Mouse (Mus musculus): ENCODE results near the gene Fibp.

Gene Fibp

GRCm38 (mm10) chr19:5475069-5475714 lies 14.8 kb downstream of the Fibp start:
- TF ChIP-seq NANOG (IDR thresholded peaks at IDR 0.05; ENCODE audit: borderline replicate concordance, low read length) = no peak
- TF ChIP-seq CTCF (conservative IDR thresholded peaks at IDR 0.05; ENCODE audit: low read length) = no peak
- Histone ChIP-seq H3K9me3 (ENCODE audit: low read length) (no peaks in the 10 kb centered on the region), H3K36me3 (ENCODE audit: insufficient read depth, low read length) (peaks cover 7% of the 10 kb centered on the region), H3K4me3 (replicated peaks; ENCODE audit: low read length) (peak overlapping the region; percentile 77), H3K27me3 (ENCODE audit: insufficient read depth, low read length) (peaks cover 33% of the 10 kb centered on the region), H3K4me1 (replicated peaks; ENCODE audit: low read depth, low read length) (peaks cover 38% of the 10 kb centered on the region)

- H3K36me3 ChIP-seq (ENCODE audit: insufficient read depth, low read length) = peaks cover 21% of the 10 kb centered on the region
- H3K4me1 ChIP-seq (replicated peaks; ENCODE audit: low read depth, low read length) = peaks cover 35% of the 10 kb centered on the region
- H3K27me3 ChIP-seq (ENCODE audit: insufficient read depth, low read length) = peaks cover 31% of the 10 kb centered on the region
- no peaks in the 10 kb centered on the region for H3K9me3 ChIP-seq (ENCODE audit: low read length)
- TF ChIP-seq NANOG (IDR thresholded peaks at IDR 0.05; ENCODE audit: borderline replicate concordance, low read length) = no peak
- no peak for TF ChIP-seq POU5F1 (IDR thresholded peaks at IDR 0.05; ENCODE audit: borderline replicate concordance, low read length)
- TF ChIP-seq CTCF (conservative IDR thresholded peaks at IDR 0.05; ENCODE audit: low read length) = no peak
- H3K4me3 ChIP-seq (replicated peaks; ENCODE audit: low read length) = no peak overlapping the region
These were observed 16.7 kb downstream of the Fibp start for GRCm38 (mm10) chr19:5477004-5477667.

GRCm38 (mm10) chr19:5477668-5478300 lies 17.4 kb downstream of the Fibp start:
- TF ChIP-seq POU5F1 (IDR thresholded peaks at IDR 0.05; ENCODE audit: borderline replicate concordance, low read length) (no peak), CTCF (conservative IDR thresholded peaks at IDR 0.05; ENCODE audit: low read length) (no peak), NANOG (IDR thresholded peaks at IDR 0.05; ENCODE audit: borderline replicate concordance, low read length) (no peak)
- peaks cover 27% of the 10 kb centered on the region for H3K36me3 ChIP-seq (ENCODE audit: insufficient read depth, low read length)
- H3K4me1 ChIP-seq (replicated peaks; ENCODE audit: low read depth, low read length) = peaks cover 39% of the 10 kb centered on the region
- H3K27me3 ChIP-seq (ENCODE audit: insufficient read depth, low read length) = peaks cover 31% of the 10 kb centered on the region
- H3K9me3 ChIP-seq (ENCODE audit: low read length) = no peaks in the 10 kb centered on the region
- H3K4me3 ChIP-seq (replicated peaks; ENCODE audit: low read length) = 0 out of 2 replicates have a peak overlapping the region, but pooled peaks have one; percentile 3

- TF ChIP-seq POU5F1 (IDR thresholded peaks at IDR 0.05; ENCODE audit: borderline replicate concordance, low read length) (no peak), NANOG (IDR thresholded peaks at IDR 0.05; ENCODE audit: borderline replicate concordance, low read length) (no peak), CTCF (conservative IDR thresholded peaks at IDR 0.05; ENCODE audit: low read length) (no peak)
- peaks cover 14% of the 10 kb centered on the region for H3K27me3 ChIP-seq (ENCODE audit: insufficient read depth, low read length)
- peaks cover 46% of the 10 kb centered on the region for H3K4me1 ChIP-seq (replicated peaks; ENCODE audit: low read depth, low read length)
- H3K4me3 ChIP-seq (replicated peaks; ENCODE audit: low read length) = no peak overlapping the region
- H3K9me3 ChIP-seq (ENCODE audit: low read length) = no peaks in the 10 kb centered on the region
- peaks cover 49% of the 10 kb centered on the region for H3K36me3 ChIP-seq (ENCODE audit: insufficient read depth, low read length)
These were observed 19.6 kb downstream of the Fibp start for GRCm38 (mm10) chr19:5480016-5480415.

- no peak for TF ChIP-seq NANOG (IDR thresholded peaks at IDR 0.05; ENCODE audit: borderline replicate concordance, low read length)
- TF ChIP-seq POU5F1 (IDR thresholded peaks at IDR 0.05; ENCODE audit: borderline replicate concordance, low read length) = no peak
- no peak for TF ChIP-seq CTCF (conservative IDR thresholded peaks at IDR 0.05; ENCODE audit: low read length)
- Histone ChIP-seq H3K27me3 (ENCODE audit: insufficient read depth, low read length) (0 out of 2 replicates have a peak, but pooled peaks cover 2% of the 10 kb centered on the region), H3K4me1 (replicated peaks; ENCODE audit: low read depth, low read length) (peaks cover 43% of the 10 kb centered on the region)
These were observed 21.0 kb downstream of the Fibp start for GRCm38 (mm10) chr19:5481398-5481797.

GRCm38 (mm10) chr19:5483386-5484359 lies 23.3 kb downstream of the Fibp start:
- no peak overlapping the region for H3K4me3 ChIP-seq (replicated peaks; ENCODE audit: low read length)

More at GRCm38 (mm10) chr19:5481398-5481797, 21.0 kb downstream of the Fibp start:
- H3K4me3 ChIP-seq (replicated peaks; ENCODE audit: low read length) = no peak overlapping the region
- no peaks in the 10 kb centered on the region for H3K9me3 ChIP-seq (ENCODE audit: low read length)
- peaks cover 63% of the 10 kb centered on the region for H3K36me3 ChIP-seq (ENCODE audit: insufficient read depth, low read length)

GRCm38 (mm10) chr19:5484496-5484895 lies 24.1 kb downstream of the Fibp start:
- Histone ChIP-seq H3K36me3 (ENCODE audit: insufficient read depth, low read length) (peaks cover 63% of the 10 kb centered on the region), H3K4me1 (replicated peaks; ENCODE audit: low read depth, low read length) (peaks cover 57% of the 10 kb centered on the region), H3K27me3 (ENCODE audit: insufficient read depth, low read length) (no peaks in the 10 kb centered on the region), H3K4me3 (replicated peaks; ENCODE audit: low read length) (no peak overlapping the region), H3K9me3 (ENCODE audit: low read length) (no peaks in the 10 kb centered on the region)
- TF ChIP-seq CTCF (conservative IDR thresholded peaks at IDR 0.05; ENCODE audit: low read length) (no peak), POU5F1 (IDR thresholded peaks at IDR 0.05; ENCODE audit: borderline replicate concordance, low read length) (no peak), NANOG (IDR thresholded peaks at IDR 0.05; ENCODE audit: borderline replicate concordance, low read length) (no peak)

More at GRCm38 (mm10) chr19:5483386-5484359, 23.3 kb downstream of the Fibp start:
- Histone ChIP-seq H3K4me1 (replicated peaks; ENCODE audit: low read depth, low read length) (peaks cover 52% of the 10 kb centered on the region), H3K36me3 (ENCODE audit: insufficient read depth, low read length) (peaks cover 63% of the 10 kb centered on the region), H3K9me3 (ENCODE audit: low read length) (no peaks in the 10 kb centered on the region), H3K27me3 (ENCODE audit: insufficient read depth, low read length) (no peaks in the 10 kb centered on the region)
- TF ChIP-seq CTCF (conservative IDR thresholded peaks at IDR 0.05; ENCODE audit: low read length) = no peak
- no peak for TF ChIP-seq POU5F1 (IDR thresholded peaks at IDR 0.05; ENCODE audit: borderline replicate concordance, low read length)
- no peak for TF ChIP-seq NANOG (IDR thresholded peaks at IDR 0.05; ENCODE audit: borderline replicate concordance, low read length)

Data from E14TG2a.4 (cell line).